Mouse (Mus musculus) embryonic fibroblast, embryonic 13.5 days (primary cell): ENCODE measurements at regions not wholly inside any gene's neighbourhood (a gene's known extent, or its start where the extent isn't known, plus 50 kb on each side); places are given as distances from the start of the nearest gene placed in this dataset.

Source experiments
- H3K27ac ChIP-seq: 2 replicates; pipeline ENCODE4 v1.5.1; 2012; ENCODE audit warnings: low read length, control low read depth, inconsistent platforms; ENCODE audit not compliant: insufficient read depth
- H3K4me1 ChIP-seq: 2 replicates; pipeline ENCODE4 v1.6.1; 2011; ENCODE audit warnings: low read length; ENCODE audit not compliant: control insufficient read depth, insufficient read depth
- H3K4me3 ChIP-seq: 2 replicates; pipeline ENCODE4 v1.5.1; 2011; ENCODE audit warnings: mild to moderate bottlenecking, control low read depth, low read length; ENCODE audit not compliant: insufficient read depth
- CTCF ChIP-seq: IDR thresholded peaks from 2 replicates; pipeline ENCODE4 v1.5.1; 2011; ENCODE audit warnings: mild to moderate bottlenecking, control low read depth, low read length, moderate library complexity, borderline replicate concordance; ENCODE audit not compliant: insufficient read depth
- POLR2A ChIP-seq: IDR thresholded peaks from 2 replicates; pipeline ENCODE4 v1.6.1; 2011; ENCODE audit warnings: low read depth, mild to moderate bottlenecking, control low read depth, low read length, moderate library complexity

GRCm38 (mm10) chr9:33766235-33766634, 719.5 kb upstream of the Kirrel3 start:
- TF ChIP-seq POLR2A (no peak), CTCF (no peak)

GRCm38 (mm10) chr9:33769811-33770210, 715.9 kb upstream of the Kirrel3 start:
- H3K4me3 ChIP-seq = no peak overlapping the region
- no peak for TF ChIP-seq CTCF
- no peak for TF ChIP-seq POLR2A
- H3K27ac ChIP-seq = no peak overlapping the region
- no peaks in the 10 kb centered on the region for H3K4me1 ChIP-seq

More at GRCm38 (mm10) chr9:33766235-33766634, 719.5 kb upstream of the Kirrel3 start:
- Histone ChIP-seq H3K4me3 (no peak overlapping the region), H3K4me1 (no peaks in the 10 kb centered on the region), H3K27ac (no peak overlapping the region)

GRCm38 (mm10) chr9:33774178-33774577, 711.5 kb upstream of the Kirrel3 start:
- Histone ChIP-seq H3K27ac (no peak overlapping the region), H3K4me3 (no peak overlapping the region), H3K4me1 (no peaks in the 10 kb centered on the region)
- TF ChIP-seq CTCF = no peak
- TF ChIP-seq POLR2A = no peak

- Histone ChIP-seq H3K4me3 (no peak overlapping the region), H3K4me1 (no peaks in the 10 kb centered on the region), H3K27ac (no peak overlapping the region)
- TF ChIP-seq CTCF (no peak), POLR2A (no peak)
Observed at GRCm38 (mm10) chr9:33790617-33791016, 695.1 kb upstream of the Kirrel3 start.

GRCm38 (mm10) chr9:33800250-33800649, 685.4 kb upstream of the Kirrel3 start:
- Histone ChIP-seq H3K27ac (no peak overlapping the region), H3K4me3 (no peak overlapping the region), H3K4me1 (no peaks in the 10 kb centered on the region)
- TF ChIP-seq CTCF (no peak), POLR2A (no peak)

GRCm38 (mm10) chr9:33800763-33801162, 684.9 kb upstream of the Kirrel3 start:
- TF ChIP-seq POLR2A (no peak), CTCF (no peak)
- H3K4me1 ChIP-seq = no peaks in the 10 kb centered on the region
- H3K4me3 ChIP-seq = no peak overlapping the region
- H3K27ac ChIP-seq = no peak overlapping the region

- H3K4me1 ChIP-seq = no peaks in the 10 kb centered on the region
- no peak overlapping the region for H3K4me3 ChIP-seq
- no peak overlapping the region for H3K27ac ChIP-seq
- TF ChIP-seq CTCF (no peak), POLR2A (no peak)
Observed at GRCm38 (mm10) chr9:33814739-33815368, 670.8 kb upstream of the Kirrel3 start.

- TF ChIP-seq CTCF (no peak), POLR2A (no peak)
- Histone ChIP-seq H3K27ac (no peak overlapping the region), H3K4me3 (no peak overlapping the region)
Observed at GRCm38 (mm10) chr9:33822574-33823394, 662.9 kb upstream of the Kirrel3 start.

GRCm38 (mm10) chr9:33826116-33826515, 659.6 kb upstream of the Kirrel3 start:
- H3K4me1 ChIP-seq = no peaks in the 10 kb centered on the region
- TF ChIP-seq POLR2A = no peak
- TF ChIP-seq CTCF = no peak
- no peak overlapping the region for H3K4me3 ChIP-seq
- no peak overlapping the region for H3K27ac ChIP-seq

More at GRCm38 (mm10) chr9:33822574-33823394, 662.9 kb upstream of the Kirrel3 start:
- no peaks in the 10 kb centered on the region for H3K4me1 ChIP-seq

- no peak overlapping the region for H3K4me3 ChIP-seq
- TF ChIP-seq POLR2A (no peak), CTCF (no peak)
- no peaks in the 10 kb centered on the region for H3K4me1 ChIP-seq
- H3K27ac ChIP-seq = no peak overlapping the region
Observed at GRCm38 (mm10) chr9:33827409-33827808, 658.3 kb upstream of the Kirrel3 start.
